Mouse (Mus musculus) mature B cell (primary cell): ENCODE results near the gene 2210011C24Rik.

Source experiments
- in situ Hi-C: fragments of 300-500 bp; cut with MboI; formaldehyde crosslinking; loops from 2 replicates; pipeline ENCODE4 v1.14.3; 2019

Gene 2210011C24Rik

DNA sequence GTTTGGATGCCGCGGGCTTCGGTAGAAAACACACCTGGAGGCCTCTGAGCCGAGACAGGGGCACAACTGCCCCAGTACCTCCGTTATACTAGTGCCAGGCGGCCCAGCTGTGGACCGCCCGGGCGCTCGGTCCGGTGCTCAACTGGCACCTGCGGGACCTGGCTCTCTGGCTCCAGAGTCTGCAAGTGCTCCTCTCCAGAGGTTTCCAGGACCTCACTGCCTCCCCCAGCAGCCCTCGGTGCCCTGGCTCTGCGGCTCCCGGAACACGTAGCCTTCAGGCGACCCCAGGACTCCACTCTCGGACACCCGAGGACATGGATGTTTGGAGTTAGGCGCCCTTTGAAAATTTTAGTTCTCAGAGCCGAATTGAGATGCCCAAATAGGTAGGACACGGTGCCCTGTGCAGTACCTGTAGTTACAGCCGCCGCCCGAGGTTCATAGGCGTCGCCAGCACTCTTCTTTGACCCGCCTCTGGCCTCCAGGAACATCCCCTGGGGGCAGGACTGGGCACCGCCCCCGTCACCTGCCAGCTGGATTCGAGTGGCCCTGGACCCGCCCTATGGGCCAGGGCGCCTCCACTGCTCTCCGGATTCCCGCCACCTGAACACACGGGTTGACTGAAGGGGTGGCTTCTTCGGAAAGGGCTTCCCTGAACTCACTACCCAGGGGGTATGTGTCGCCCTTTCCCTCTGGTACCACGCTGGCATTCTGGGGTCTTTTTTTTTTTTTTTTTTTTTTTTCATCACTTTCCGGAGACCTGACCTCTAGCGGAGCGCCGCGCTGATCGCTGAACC is at the start of gene 2210011C24Rik:
TSS of gene 2210011C24Rik (minus strand) at position 467 of the 794 bp plus-strand sequence.
- in situ Hi-C loops = no loop called here

DNA sequence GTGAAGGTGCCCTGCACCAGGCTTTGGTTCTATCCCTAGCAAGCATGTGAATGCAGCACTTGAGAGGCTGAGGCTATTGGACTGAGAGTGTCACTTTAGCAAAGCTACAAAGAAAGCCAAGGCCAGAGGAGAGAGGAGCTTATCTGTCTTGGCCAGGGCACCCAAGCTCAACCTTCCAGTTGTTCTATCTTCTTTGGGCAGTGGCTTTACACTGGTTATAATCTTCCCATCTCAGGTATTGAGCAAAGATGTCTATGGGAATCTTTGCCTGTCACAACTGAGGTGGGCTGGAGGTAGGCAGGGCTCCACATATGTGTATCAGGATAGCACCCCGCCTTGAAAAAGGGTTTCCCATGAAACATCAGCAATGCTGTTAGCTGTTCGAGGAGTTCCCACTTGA is 48.3 kb upstream of the 2210011C24Rik start:
- in situ Hi-C loops = no loop called here

DNA sequence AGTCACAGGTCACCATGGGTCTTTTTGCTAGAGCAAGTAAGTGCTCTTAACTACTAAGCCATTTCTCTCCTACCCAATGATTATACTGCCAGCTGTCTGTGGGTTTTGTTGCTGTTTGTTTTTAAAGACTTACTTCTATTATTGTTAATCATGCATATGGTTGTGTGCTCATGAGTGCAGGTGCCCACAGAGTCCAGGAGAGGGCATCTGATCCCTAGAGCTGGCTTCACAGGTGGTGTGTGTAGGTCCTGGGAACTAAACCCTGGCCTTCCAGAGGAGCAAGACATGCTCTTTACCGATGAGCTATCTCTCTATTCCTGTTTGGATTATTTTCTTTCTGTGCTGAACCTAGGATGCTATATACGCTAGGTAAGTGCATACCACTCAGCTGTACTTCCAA is 47.3 kb upstream of the 2210011C24Rik start:
- in situ Hi-C loops = no loop called here

DNA sequence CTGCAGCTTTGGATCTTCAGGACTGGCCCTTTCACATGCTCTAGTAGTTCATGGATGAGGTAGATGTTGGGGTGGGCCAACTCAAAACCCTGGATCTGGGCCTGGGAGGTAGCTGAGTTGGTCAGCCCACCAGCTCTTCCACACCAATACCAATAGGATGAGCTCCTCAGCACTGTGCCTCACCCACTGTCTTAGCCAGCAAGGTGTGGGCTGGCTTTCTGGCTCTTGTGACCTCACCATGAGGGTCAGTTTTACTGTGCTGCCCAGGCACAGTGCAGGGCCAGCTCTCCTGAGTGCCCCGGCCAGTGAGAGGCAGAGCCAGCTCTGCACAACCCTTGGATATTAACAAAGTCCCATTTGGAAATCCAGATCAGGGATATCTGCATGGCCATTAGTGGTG is 45.9 kb upstream of the 2210011C24Rik start:
- in situ Hi-C loops = no loop called here

DNA sequence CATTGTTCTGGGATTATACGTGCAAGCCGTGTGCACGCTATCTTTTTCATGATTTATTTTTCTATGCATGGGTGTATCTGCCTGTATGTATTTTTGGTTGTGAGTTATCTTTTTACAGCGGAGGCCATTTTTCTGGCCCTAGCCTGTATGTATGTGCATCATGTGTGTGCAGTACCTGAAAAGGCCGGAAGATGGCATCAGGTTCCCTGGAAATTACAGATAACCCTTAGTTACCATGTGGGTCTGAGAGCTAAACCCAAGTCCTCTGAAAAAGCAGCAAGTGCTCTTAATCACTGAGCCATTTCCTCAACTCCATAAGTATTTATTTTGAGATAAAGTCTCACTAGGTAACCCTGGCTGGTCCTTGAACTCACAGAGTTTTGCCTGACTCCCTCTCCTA is 41.3 kb upstream of the 2210011C24Rik start:
- in situ Hi-C loops = no loop called here

DNA sequence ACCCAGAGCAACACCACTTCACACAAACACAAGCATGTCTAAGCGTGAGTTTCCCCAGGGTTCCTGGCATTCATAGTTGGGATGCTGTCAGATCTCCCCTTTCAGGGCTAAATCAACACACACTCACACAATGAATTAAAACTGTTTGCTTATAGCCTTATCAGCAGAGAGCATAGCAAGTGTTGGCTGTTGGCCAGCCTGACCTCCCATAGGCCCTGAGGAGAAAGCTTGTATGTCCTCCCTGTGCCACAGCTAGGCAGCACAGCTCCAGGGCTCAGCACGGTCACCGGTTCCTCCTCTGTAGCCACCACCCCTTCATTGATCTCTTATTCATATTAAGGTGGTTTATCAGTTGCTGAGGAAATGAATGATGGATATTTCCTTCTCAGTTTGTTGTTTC is 40.8 kb upstream of the 2210011C24Rik start:
- in situ Hi-C loops = no loop called here

DNA sequence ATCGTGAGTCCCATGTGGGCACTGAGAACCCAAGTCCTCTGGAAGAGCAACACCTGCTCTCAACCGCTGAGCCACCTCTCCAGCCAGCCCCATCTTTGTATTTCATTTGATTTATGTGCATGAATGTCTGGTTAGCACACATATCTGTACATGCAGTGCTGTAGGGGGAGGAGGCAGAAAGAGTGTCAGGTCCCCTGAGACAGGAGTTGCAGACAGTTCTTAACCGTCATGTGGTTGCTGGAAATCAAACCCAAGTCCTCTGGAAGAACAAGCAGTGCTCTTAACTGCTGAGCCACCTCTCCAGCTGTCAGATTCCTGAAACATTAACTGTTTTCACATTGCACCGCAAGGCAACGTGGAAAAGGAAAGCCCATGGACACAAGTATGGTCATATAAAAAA is 36.2 kb upstream of the 2210011C24Rik start:
- in situ Hi-C loops = no loop called here

DNA sequence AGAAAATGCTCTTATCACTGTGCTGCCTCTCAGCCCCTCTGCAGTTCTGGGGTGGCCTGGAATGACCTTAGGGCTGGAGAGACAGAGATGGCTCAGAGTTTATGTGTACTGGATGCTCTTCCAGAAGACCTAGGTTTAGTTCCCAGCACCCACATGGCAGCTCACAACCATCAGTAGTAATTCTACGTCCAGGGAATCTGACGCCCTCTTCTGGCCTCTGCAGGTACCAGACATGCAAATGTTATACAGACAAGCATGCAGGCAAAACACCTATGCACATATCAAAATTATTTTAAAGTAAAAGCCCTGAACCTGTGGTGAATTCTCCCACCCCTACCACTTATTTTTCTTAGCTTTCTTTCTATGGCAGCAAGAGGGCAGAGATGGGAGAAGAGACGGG is 34.5 kb upstream of the 2210011C24Rik start:
- in situ Hi-C loops = no loop called here

DNA sequence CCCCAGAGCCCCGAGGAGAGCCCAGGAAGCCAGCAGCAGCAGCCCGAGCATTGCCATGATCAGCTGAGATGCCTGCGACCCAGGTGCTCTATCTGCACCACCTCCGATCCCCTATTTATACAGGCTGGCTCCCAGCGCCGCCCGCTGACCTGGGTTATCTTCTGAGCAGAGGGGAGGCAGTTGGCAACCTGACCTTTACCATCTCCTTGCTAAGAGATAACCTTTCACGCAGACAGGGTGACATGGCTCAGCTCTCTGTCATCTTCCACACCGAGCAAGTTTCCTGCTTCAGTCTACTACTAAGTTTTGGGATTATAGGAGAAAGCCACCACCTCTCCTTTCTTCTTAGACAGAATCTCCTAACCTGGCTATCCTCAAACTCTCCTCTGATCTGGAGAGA is 32.9 kb upstream of the 2210011C24Rik start, which contains the start of gene Rln3:
TSS of gene Rln3 (minus strand) at position 101 of the 400 bp plus-strand sequence.
- in situ Hi-C loops = no loop called here

DNA sequence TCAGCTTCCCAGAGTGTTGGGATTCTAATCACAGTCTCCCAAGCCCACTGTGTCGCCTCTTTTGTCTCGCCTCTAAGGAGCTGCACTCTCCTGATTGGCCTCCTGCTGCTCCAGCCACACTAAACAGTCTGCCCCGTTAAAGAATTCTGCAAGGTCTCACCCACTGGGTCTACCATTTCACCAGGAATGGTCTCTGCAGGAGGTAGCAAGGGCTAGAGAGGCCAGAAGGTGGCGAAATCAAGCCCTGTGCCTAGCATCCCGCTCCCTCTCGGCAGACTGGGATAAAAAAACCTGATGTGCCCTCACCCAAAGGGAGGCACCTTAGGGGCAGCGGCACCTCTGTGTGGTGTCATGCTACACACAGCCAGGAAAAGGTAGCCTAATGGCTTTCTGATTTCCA is 32.1 kb upstream of the 2210011C24Rik start:
- in situ Hi-C loops = no loop called here

DNA sequence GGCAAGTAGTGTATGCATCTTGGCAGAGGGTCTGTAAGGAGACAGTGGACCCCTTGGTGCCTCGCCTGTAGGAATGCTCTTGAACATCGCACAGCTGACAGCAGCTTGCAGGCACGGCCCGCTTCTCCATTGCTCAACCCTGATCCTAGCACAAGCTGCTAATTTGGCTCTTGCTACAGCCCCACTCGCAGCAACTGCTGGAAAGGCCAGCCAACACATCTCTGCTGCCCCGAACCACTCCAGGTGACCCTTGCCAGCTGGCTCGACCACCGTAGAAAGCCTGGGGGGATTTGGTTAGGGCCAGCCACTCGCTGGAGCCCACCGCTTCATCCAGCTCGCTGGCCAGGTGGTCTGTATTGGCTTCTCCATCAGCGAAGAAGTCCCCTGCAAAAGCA is 31.0 kb upstream of the 2210011C24Rik start:
- in situ Hi-C loops = no loop called here

DNA sequence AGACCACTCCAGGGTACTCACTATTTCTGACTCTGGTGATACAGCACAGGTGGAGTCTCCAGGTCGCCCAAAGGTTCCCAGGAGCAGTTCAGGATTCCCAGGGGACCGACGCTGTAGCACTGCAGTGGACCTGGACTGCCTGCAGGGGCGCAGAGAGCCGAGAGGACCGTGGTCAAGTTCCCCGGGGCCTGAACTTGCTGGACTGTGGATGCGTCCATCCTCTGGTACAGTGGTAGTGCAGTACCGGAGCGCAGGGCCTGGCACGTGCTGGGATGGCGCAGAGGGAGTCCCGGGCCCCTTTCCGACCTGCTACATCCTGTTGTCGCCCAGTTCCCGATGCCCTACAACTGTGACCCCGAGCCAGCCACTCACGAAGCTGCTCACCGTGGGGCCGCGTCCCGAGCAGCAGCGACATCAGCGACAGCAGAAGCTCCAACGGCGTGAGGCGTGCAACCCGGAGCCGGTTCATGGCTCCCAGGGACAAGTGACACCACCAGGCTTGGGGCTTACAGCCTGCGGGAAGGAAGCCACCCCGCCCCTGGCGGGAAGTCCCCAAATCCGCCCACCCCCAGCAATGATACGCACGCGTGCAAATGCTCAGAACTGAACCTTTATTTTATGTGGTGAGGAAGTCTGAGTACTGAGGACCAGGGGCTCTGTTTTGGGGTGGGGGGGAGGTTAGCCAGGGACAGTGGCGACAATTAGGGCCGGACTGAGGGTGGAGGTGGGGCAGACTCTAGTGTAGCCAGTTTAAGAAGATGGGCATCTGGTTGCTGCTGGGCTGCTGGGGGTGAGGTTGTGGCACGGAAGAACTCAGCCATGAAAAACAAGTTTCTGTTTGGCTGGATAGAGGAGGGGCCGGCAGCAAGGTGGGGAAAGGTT is 30.3 kb upstream of the 2210011C24Rik start, which contains the start of gene Il27ra:
TSS of gene Il27ra (minus strand) at position 524 of the 882 bp plus-strand sequence.
- in situ Hi-C loops = no loop called here

DNA sequence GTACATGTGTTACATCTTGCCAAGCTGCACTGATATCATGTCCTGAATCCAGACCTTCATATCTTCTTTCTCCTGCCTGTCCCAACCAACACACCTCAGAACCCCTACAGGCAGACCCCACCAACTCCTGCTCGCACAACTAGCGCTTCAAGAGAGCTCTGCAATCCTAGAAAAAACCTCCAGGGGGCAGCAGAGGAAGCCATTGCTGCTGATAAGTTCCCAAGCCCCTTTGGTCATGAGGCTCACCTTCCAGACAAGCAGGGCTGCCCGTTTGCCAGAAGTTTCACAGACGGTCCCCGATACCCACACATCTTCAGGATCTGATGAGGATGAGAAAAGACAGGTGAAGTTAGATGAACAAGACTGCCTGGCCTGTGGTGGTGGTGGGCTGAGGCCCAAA is 27.1 kb upstream of the 2210011C24Rik start:
- in situ Hi-C loops = no loop called here

DNA sequence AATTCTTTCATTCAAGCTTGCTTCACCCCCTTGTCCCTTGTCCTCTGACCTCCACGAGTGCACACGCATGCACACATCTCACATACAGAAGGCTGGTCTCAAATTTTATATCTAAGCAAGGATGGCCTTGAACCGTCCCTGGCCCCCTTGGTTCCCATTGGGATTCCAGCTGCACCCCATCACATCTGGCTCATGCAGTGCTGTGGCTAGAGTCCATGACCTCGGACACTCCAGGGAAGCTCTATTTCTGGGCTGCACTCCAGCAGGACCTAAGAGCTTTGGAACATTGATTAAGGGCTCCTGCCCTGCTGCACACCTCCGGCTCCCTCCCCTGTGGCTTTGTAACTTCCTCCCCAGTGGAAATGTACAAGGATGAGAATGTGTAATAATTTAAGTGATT is 26.0 kb upstream of the 2210011C24Rik start:
- in situ Hi-C loops = no loop called here

DNA sequence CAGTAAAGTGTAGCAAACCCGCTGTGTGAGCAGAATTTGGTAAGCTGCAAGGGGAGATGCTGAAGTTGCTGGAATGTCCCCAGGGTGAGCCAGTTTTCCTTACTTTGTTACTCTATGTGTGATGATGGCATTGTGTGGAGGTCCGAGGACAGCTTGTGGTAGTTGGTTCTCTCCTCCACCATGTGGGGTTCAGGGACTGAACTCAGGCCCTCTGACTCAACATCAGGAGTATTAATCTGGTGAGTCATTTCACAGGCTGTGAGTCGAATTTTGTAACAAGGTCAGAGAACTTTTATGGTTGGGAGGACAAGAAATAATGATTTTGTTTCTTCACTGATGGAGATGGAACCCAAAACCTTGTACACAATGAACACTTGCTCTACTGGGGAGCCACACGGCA is 20.8 kb upstream of the 2210011C24Rik start:
- in situ Hi-C loops = no loop called here

DNA sequence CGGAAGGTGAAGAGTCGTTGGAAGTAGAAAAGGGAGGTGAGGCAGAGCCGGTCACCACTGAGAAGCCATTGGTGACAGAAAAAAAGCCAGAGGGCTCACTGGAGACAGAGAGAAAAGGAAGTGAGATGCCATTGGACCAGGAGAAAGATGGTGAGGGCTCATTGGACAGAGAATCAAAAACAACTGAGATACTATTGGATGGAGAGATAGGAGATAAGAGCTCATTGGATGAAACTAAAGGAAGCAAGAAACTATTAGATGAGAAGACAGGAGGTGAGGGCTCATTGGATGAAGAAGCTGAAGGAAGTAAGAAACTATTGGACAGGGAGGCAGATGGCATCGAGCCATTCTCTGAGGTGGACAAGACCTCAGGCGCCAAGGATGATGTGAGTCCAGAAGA is 17.3 kb upstream of the 2210011C24Rik start:
- in situ Hi-C loops = no loop called here

DNA sequence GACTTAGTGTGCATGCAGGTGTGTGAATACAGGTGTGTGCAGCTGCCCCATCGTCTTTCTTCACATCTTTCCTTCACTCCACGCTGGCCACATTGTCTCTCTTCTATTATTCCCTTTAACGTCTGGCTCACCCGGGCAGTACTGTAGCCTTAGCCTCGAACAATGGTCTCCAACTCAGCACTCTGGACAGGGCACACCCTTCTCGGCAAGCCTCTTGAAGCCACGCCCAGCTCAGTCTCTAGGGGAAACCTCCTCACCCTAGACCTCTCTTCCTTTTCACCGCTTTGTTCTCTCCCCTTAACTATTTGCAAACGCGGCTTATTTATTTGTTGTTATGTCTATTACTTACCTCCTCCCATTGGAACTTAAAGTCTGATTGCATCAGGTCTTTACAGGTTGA is 15.5 kb upstream of the 2210011C24Rik start:
- in situ Hi-C loops = no loop called here

DNA sequence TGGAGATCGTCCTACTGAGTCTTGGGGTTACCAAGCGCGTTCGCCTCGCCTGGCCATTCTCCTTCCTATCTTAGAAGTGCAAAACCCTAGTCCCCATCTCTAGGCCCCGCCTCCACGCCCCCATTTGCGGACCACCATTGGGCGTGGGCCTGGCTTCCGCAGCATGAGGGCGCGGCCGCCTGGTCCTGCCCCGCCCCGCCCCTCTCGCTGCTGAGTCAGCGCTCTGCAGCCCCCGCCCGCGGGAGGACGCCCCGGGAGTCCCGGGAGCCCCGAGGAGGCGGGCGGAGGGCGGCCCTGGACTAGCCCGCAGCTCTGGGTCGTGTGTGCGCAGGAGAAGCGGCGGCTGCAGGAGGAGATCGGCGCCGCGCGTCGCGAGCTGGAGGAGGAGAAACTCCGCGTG is 13.9 kb upstream of the 2210011C24Rik start:
- in situ Hi-C loops = no loop called here

DNA sequence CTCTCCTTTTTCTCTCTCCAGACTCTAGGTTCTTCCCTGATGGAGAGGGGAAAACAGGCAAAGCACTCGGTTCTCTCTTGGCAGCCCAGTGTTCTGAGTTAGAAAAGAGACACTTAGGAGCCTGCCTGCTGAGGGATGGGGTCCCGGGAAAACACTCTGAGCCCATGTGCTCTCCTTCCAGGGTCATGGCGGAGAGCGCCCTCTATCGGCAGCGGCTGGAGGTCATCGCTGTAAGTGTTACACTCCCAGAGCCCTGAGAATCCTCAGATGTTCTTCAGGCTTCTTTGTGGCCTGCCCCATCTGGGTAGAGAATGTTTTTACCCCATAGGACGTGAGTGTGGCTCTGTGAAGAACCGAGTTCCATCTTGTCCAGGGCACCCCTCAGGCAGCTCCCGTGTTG is 12.2 kb upstream of the 2210011C24Rik start:
- in situ Hi-C loops = no loop called here

DNA sequence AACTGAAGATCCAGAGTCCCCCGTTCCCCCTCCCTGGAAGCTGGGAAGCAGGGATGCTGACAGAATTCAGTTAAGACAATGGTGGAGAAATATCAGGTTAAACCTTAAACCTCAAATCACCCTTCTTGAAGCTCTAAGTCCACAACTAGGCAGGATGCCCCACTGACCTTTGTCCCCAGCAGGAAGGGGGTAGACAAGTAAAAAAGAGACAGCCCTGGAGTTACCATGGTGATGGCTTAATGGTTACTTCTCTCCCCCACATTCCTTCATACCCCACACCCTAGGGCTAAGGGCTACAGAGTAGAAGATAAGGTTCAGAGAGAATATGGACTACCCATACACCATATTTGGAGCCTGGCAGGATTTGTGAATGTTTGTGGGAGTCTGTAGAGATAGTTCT is 11.7 kb upstream of the 2210011C24Rik start:
- in situ Hi-C loops = no loop called here

DNA sequence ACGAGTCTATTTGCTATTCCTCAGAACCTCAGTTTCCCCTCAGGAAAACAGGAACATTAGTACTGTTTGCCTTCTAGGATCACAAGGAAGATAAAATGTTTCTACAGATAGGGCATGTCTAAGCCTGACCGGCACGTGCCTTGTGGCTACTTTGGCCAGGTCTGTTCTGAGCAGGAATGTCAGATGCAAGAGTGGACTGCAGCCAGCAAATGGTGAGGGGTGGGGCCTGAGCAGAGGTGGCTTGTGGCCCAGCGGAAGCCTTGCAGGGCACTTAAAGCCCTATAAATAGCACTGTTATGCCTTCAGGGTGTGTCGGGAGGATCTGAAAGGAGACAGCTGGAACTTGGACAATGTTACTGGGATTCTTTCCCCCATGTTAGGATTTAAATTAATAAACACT is 11.1 kb upstream of the 2210011C24Rik start:
- in situ Hi-C loops = no loop called here

DNA sequence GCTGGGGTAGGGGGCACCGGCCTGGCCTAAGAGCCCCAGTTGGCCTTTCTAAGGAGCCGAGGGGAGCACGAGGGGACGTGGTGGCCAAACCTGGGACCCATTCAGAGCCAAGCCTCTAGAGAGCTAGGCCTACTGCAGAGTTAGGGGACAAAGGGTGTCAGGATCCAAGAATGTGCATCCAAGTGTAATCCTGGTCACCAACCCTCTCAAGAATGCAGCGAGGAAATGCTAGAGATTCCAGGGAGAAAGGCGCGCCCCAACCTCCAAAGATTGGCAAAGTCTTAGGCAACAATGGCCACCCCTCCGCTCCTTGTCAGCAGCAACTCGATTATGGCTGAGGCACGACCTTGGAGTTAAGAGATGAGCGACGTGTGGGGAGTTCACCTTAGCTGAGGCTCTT is 9.6 kb upstream of the 2210011C24Rik start:
- in situ Hi-C loops = no loop called here

DNA sequence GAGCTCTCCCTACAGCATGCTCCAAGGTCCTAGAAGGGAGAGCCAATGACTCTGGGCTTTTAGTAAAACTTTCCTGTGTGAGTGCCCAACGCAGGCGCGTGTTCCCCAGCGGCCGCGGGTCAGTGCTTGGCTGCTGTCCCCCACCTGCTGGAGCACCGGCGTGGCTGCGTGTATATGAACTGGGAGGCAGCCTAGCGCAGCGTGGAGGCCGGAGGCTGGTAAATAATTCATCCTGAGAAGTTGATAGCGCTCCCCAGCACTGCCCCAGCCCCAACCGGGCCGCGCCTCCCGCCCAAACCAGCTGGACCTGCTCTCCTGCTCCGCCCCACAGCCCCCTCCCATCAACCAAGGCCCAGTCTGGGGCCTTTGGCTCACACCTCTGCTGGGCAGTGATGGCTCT is 9.1 kb upstream of the 2210011C24Rik start, which contains the start of gene Palm3:
TSS of gene Palm3 (plus strand) at position 376 of the 400 bp plus-strand sequence.
- in situ Hi-C loops = no loop called here
